Mouse (Mus musculus): ENCODE data around the gene Platr17.

GRCm38 (mm10) chr17:33917656-33918292 is 12.8 kb downstream of the Platr17 start:
- TF ChIP-seq CTCF (IDR thresholded peaks at IDR 0.05; ENCODE audit: low read depth): no peak
- no peak for TF ChIP-seq EP300 (IDR thresholded peaks at IDR 0.05; ENCODE audit: low read depth)
